Mouse (Mus musculus): ENCODE data around the gene Pus1. TPM values are rescaled to one million over a fixed set of nuclear protein-coding genes. Genes with fewer than 3 reads are reported as not detected.

Pus1 gene
- polyA plus RNA-seq, 1 experiment = 15.9 TPM

DNA sequence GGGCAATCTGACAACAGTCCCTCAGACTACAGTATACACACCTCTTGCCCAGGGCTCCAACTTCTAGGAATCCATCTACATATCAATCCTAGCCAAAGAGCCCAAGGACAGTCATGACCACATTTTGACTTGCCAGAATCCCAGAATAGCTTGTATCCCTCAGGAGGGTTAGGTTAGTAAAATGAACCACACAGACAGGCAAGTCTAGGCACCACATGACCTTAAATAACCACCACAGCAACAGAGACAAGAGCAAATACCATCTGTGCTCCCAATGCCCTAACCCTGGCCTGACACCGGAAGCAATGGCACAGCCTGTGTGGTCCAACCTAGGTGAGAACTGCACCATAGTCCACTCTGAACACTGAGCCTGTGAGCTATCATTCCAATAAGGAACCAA, 26.2 kb upstream of the Pus1 start:
- TF ChIP-seq POLR2A (IDR thresholded peaks at IDR 0.05; ENCODE audit: borderline replicate concordance, extremely low read depth, low read depth, low read length) (no peak), CTCF (IDR thresholded peaks at IDR 0.05; ENCODE audit: insufficient read depth, low read length) (no peak)
- no peak overlapping the region for H3K4me3 ChIP-seq (replicated peaks; ENCODE audit: extremely low read depth, low read depth, low read length)
- no peak for DNase-seq
- H3K4me1 ChIP-seq (ENCODE audit: control insufficient read depth, insufficient read depth, low read length) = peaks cover 9% of the 10 kb centered on the region
- 79% methylated on average over 1 of the region's 1 CpGs for WGBS

GRCm38 (mm10) chr5:110806154-110806553, 25.7 kb upstream of the Pus1 start:
- no peak overlapping the region for H3K4me3 ChIP-seq (replicated peaks; ENCODE audit: extremely low read depth, low read depth, low read length)
- peaks cover 9% of the 10 kb centered on the region for H3K4me1 ChIP-seq (ENCODE audit: control insufficient read depth, insufficient read depth, low read length)
- no peak for DNase-seq
- TF ChIP-seq POLR2A (IDR thresholded peaks at IDR 0.05; ENCODE audit: borderline replicate concordance, extremely low read depth, low read depth, low read length) = no peak
- no peak for TF ChIP-seq CTCF (IDR thresholded peaks at IDR 0.05; ENCODE audit: insufficient read depth, low read length)
- WGBS = 83% methylated on average over 4 of the region's 4 CpGs

DNA sequence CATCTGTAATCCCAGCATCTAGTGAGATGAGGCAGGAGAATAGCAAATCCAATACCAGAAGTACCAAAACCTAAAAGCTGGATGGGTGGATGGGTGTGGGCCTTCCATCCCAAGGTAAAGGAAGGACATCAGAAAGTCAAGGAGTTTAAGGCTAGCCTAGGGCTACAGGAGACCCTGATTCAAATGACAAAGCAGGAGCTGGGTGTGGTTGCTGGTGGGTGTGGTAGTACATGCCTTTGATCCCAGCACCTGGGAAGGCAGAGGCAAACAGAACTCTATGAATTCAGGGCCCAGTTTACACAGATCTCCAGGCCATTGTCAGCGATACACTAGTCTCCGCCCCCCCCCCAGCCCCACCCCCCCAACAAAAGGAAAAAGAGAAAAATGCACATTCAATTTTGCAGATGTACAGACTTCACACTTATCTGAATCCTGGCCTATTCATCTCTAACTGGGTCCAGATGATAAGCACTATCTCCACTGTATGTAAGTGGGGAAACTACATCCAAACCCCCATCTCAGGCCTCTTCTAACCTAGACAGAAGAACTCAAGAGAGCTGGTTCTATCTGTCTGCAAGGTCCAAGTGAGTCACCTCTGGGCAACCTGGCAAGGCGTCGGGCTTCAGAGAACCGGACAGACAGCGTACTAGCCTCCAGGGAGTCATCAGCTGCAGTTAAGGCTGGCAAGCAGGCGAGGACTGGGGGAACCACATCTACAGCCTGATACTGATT, 23.7 kb upstream of the Pus1 start:
- TF ChIP-seq POLR2A (IDR thresholded peaks at IDR 0.05; ENCODE audit: borderline replicate concordance, extremely low read depth, low read depth, low read length) (no peak), CTCF (IDR thresholded peaks at IDR 0.05; ENCODE audit: insufficient read depth, low read length) (no peak)
- Histone ChIP-seq H3K4me1 (ENCODE audit: control insufficient read depth, insufficient read depth, low read length) (peaks cover 9% of the 10 kb centered on the region), H3K4me3 (replicated peaks; ENCODE audit: extremely low read depth, low read depth, low read length) (no peak overlapping the region)
- WGBS = 84% methylated on average over 7 of the region's 7 CpGs
- no peak for DNase-seq

- H3K4me3 ChIP-seq (replicated peaks; ENCODE audit: extremely low read depth, low read depth, low read length) = no peak overlapping the region
- peaks cover 6% of the 10 kb centered on the region for H3K4me1 ChIP-seq (ENCODE audit: control insufficient read depth, insufficient read depth, low read length)
- DNase-seq = no peak
- TF ChIP-seq CTCF (IDR thresholded peaks at IDR 0.05; ENCODE audit: insufficient read depth, low read length) = no peak
- TF ChIP-seq POLR2A (IDR thresholded peaks at IDR 0.05; ENCODE audit: borderline replicate concordance, extremely low read depth, low read depth, low read length) = no peak
Measured at GRCm38 (mm10) chr5:110802809-110803208, 22.4 kb upstream of the Pus1 start.

DNA sequence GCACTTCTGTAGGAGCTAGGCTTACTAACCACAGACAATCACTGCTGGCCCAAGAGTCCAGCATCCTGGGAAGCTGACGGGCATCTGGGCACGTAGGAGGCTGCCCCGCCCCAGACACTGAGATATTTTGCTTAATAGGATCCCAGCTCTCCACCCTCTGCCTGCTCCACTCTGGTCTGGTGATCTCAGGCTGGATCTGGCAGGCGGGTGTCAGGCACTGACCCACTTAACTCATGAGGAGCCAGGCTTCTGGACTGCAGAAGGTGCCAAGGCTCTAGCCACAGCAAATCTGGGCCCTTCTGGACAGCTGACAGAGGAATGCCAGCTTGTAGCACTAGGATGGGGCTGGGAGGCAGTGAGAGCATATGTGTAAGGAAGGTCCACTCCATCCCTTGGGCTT, 21.7 kb upstream of the Pus1 start:
- Histone ChIP-seq H3K4me1 (ENCODE audit: control insufficient read depth, insufficient read depth, low read length) (peaks cover 4% of the 10 kb centered on the region; the same call in 1 of the 2 replicates), H3K4me3 (replicated peaks; ENCODE audit: extremely low read depth, low read depth, low read length) (no peak overlapping the region)
- no peak for DNase-seq
- 54% methylated on average over 4 of the region's 4 CpGs for WGBS
- TF ChIP-seq CTCF (IDR thresholded peaks at IDR 0.05; ENCODE audit: insufficient read depth, low read length) (no peak), POLR2A (IDR thresholded peaks at IDR 0.05; ENCODE audit: borderline replicate concordance, extremely low read depth, low read depth, low read length) (no peak)

DNA sequence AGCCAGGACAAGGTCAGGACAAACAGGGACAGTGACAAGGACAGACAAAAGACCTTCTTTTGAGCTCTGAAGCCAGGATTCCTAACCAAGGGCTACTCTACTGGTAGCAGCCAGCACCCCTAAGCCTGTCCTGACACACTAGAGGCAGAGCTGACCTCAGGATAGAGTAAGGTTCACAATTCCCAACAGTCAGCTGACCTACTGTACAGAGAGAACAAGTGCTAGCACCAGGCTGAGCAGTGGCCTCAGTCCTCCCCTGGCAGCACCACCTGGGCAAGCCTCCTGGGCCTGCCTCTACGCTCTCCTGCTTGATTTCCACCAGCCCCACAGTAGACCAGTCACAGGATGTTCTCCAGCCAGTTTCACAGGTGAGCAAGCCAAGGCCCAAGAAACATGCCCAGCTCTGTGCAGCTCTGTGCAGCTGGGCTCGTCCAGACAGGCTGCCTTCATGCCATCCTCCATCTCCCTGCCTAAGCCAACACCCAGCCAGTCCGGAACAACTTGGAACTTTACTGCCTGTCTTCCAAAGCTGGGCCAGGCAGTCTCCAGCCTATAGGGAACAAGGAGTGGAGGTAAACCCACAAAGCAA, 20.7 kb upstream of the Pus1 start:
- WGBS = 80% methylated on average over 3 of the region's 3 CpGs
- no peak overlapping the region for H3K4me3 ChIP-seq (replicated peaks; ENCODE audit: extremely low read depth, low read depth, low read length)
- peaks cover 2% of the 10 kb centered on the region; the same call in 1 of the 2 replicates for H3K4me1 ChIP-seq (ENCODE audit: control insufficient read depth, insufficient read depth, low read length)
- no peak for DNase-seq
- TF ChIP-seq POLR2A (IDR thresholded peaks at IDR 0.05; ENCODE audit: borderline replicate concordance, extremely low read depth, low read depth, low read length) = no peak
- no peak for TF ChIP-seq CTCF (IDR thresholded peaks at IDR 0.05; ENCODE audit: insufficient read depth, low read length)

DNA sequence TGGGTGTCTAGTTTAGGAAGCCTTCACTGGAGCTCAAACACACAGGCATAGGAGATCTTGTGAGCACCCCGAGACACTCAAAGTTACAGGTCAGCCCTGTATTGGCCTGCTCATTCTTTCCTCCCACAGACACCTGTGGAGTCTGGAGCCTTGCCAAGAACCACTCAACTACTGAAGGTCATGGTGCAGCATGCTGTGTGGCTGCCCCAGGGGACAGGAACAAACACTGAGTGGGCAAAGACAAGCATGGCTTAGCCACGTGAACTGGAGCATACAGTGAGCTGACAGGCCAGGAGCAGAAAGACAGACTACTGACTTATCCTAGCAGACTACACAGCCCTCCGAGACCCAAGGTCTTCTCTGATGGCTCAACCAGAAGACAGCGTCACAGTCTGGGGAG, 17.2 kb upstream of the Pus1 start:
- TF ChIP-seq POLR2A (IDR thresholded peaks at IDR 0.05; ENCODE audit: borderline replicate concordance, extremely low read depth, low read depth, low read length) (no peak), CTCF (IDR thresholded peaks at IDR 0.05; ENCODE audit: insufficient read depth, low read length) (no peak)
- Histone ChIP-seq H3K4me3 (replicated peaks; ENCODE audit: extremely low read depth, low read depth, low read length) (no peak overlapping the region), H3K4me1 (ENCODE audit: control insufficient read depth, insufficient read depth, low read length) (peaks cover 2% of the 10 kb centered on the region; the same call in 1 of the 2 replicates)
- DNase-seq = peak; percentile 33
- 55% methylated on average over 4 of the region's 4 CpGs for WGBS

DNA sequence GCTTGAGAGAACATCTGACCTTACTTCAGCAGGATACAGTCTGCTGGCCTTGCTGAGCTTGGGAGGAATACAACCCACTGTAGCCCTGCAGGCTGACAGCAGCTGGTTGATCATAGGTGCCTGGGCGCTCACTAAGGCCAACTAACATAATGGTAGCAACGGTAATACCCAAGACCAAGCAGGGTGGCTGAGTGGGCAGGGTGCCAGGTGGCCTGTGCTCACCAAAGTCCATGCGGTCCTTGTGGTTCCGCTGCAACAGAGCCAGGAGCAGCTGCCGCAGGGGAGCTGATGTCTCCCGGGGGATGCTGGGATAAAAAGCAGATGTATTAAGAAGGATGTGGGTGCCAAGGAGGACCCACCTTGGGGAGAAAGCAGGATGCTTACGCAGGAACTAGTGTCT, 13.9 kb upstream of the Pus1 start:
- no peak for TF ChIP-seq CTCF (IDR thresholded peaks at IDR 0.05; ENCODE audit: insufficient read depth, low read length)
- no peak for TF ChIP-seq POLR2A (IDR thresholded peaks at IDR 0.05; ENCODE audit: borderline replicate concordance, extremely low read depth, low read depth, low read length)
- H3K4me1 ChIP-seq (ENCODE audit: control insufficient read depth, insufficient read depth, low read length) = 0 out of 2 replicates have a peak, but pooled peaks cover 2% of the 10 kb centered on the region
- DNase-seq = no peak
- 88% methylated on average over 7 of the region's 7 CpGs for WGBS
- H3K4me3 ChIP-seq (replicated peaks; ENCODE audit: extremely low read depth, low read depth, low read length) = no peak overlapping the region

DNA sequence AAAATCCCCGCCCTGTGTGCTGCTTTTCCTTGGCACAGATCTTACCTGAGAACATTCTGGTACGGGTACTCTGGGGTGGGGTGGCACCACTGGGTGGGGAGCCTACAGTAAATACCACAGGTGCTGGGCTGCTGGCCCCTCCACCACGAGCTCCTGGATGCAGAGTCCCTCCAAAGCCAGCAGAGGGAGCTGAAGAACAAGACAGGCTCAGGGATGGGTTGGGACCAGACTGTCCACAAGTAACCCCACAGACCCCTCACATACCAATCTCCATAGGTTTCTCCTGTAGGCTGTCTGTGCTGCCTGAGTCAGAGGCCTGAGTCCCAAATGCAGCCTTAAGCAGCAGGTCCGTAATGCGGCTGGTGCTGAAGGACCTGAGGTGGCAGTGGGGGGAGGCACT, 8.2 kb upstream of the Pus1 start:
- Histone ChIP-seq H3K4me1 (ENCODE audit: control insufficient read depth, insufficient read depth, low read length) (no peaks in the 10 kb centered on the region), H3K4me3 (replicated peaks; ENCODE audit: extremely low read depth, low read depth, low read length) (no peak overlapping the region)
- TF ChIP-seq POLR2A (IDR thresholded peaks at IDR 0.05; ENCODE audit: borderline replicate concordance, extremely low read depth, low read depth, low read length) (no peak), CTCF (IDR thresholded peaks at IDR 0.05; ENCODE audit: insufficient read depth, low read length) (peak; percentile 76)
- WGBS = 61% methylated on average over 5 of the region's 5 CpGs
- peak; percentile 36 for DNase-seq

Measured in lung, adult 2 months (tissue).